Mouse (Mus musculus) layer of hippocampus, postnatal 36 days (tissue): Measurements from ENCODE around the gene Tmem131. TPM values are rescaled to one million over a fixed set of nuclear protein-coding genes. Genes with fewer than 3 reads are reported as not detected.
A peak's percentile ranks its signal among the peaks of the same experiment; 100 is the strongest.

Source experiments
- DNase-seq, 2 experiments: peaks; one replicate each; pipeline ENCODE4 v3.0.0; 2022
- total RNA-seq, 2 experiments: library from RNA; stranded (reverse); gene quantifications; 2 replicates each; pipeline ENCODE4 v1.2.3; 2021

Gene Tmem131
- total RNA-seq, 2 experiments from 2014 or later, result 54.3 to 63.7 TPM

GRCm38 (mm10) chr1:36883805-36884204, 59.7 kb downstream of the Tmem131 start:
- DNase-seq, result no peak

- no peak for DNase-seq
These were observed 64.3 kb downstream of the Tmem131 start for GRCm38 (mm10) chr1:36879154-36879553.

DNA sequence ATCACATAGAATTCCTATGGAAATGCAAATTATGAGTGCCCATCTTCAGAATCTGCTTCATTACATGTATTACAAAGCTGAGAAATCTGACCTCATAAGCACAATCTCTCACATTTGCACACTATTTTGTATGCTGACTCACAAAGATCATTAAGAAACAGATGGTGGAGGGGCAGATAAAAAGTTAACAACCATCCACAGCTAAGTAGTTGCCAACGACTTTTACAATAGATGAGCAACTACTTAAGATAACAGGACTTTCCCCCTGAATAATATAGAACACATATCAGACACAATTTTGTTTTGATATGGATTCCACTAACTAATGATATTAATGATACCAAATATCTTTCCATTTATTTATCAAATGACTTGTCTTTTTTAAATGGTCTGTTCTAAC, 66.3 kb downstream of the Tmem131 start:
- no peak for DNase-seq

DNA sequence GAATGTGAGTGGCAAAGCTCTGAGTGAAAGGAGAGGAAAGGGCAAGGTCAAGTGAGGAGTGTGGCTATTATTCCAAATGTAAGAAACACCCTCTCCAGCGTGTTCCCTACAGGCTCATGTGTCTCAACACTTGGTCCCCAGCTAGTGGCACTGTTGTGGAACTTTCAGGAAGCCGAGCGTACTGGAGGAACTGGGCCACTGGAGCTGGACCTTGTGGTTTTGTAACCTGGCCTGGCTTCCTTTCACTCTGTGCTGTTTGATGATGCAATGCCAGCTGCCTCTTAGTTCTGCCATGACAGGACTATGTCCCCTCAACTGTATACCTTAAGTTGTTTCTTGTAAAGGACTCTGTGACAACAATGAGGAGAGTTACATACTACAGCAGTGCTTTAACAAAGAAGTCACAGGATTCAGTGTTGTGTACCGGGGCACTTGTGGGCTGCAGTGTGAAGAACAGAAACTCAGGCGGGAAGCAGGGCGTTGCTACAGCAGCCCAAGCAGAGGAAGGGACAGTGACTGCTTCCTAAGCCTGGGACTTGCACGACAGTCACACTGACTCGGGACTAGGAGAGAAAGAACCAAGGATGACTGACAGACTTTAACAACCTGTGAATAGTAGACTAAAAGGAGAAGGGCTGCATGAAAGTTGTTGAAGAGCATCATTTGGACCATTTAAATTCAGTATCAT, 68.4 kb downstream of the Tmem131 start:
- DNase-seq, result no peak

GRCm38 (mm10) chr1:36871238-36871637, 72.2 kb downstream of the Tmem131 start:
- DNase-seq, result no peak

DNA sequence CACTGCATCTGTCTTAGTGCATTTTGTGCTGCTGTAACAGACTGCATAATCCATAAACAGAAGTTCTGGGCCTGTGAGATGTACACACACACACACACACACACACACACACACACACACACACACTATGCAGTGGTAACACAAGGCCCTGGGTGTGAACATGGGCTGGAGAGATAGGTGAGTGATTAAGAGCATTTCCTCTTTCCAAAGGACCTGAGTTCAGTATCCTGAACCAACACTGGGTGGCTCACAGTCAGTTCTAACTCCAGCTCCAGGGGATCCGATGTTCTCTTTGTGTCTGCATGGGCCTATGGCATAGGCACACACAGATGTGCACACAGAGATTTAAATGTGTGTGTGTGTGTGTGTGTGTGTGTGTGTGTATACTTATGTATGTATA, 72.9 kb downstream of the Tmem131 start:
- no peak for DNase-seq

DNA sequence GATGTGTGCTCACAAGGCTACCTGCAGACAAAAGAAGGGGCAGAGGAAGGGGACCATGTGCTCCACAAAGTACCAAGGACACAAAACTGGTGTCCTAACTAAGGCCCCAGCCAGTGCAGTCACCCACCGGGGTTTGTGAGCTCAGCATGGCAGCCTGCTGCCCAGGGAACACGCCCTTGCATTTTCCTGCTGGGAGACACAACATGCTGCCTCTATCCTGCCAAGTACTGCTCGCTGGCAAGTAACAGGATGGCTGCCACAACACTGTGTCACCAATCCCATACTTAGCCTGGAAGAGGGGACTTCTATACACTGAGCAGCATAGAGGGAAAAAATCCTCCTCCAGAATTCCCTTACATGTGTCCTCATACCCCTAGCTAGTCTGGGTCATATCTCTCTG, 78.7 kb downstream of the Tmem131 start:
- peak; percentile 41 to 50 for DNase-seq

GRCm38 (mm10) chr1:36861775-36862174, 81.7 kb downstream of the Tmem131 start:
- no peak for DNase-seq

DNA sequence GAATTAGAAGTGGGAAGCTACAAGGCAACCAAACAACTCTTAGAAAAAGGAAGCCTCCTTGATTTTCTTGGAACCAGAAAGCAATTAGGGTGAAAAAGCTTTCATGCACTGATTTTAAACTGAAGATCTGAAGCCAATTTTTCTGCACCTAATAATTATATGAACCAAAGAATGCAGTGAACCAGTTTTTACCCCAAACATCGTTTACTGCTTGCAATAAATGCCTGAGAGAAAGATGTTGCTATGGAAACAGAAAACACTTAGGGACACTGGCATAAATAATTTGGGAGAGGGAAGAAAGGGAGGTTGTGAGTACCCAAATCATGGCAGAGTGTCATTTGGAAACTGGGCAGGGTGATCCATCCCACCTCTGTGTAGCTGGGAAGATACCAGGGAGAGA, 82.6 kb downstream of the Tmem131 start:
- DNase-seq, result no peak

DNA sequence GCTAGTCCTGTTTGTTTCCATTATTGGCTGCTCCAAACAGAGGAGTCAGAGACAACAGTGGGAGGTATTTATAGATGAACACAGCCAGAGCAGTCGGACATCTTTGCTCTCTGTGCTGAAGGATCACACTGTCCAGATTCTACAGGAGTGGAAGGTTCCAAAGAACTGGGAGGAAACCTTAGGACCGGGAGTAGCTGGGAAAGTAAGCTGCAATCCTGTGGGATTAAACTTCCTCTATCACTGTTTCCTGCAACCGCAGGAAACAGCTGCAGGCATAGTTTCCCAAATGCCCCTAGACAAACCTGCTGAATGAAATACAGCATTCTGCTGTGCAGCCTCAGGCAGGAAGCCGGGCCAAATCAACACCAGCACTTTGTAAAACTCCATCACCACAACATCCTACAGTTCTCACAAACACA, 83.0 kb downstream of the Tmem131 start:
- DNase-seq, result no peak

DNA sequence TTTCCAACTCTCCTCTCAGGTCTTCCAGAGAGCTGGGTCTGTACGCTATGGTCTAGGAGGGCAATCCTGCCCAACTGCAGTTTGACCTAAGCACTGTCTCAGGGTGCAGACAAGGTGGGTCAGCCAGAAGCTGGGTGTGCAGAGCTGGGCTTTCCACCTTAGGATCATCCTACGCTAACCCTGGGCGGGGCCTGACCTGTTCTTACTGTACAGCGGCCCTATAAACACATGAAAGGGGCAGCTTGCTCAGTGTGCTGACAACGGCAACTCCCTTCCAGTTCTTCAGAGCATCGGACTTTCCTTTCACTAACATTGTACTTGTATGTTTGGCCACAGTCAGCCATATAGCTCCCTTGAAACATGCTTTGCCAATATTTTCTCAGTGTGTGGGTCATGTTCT, 86.4 kb downstream of the Tmem131 start:
- DNase-seq, result no peak

DNA sequence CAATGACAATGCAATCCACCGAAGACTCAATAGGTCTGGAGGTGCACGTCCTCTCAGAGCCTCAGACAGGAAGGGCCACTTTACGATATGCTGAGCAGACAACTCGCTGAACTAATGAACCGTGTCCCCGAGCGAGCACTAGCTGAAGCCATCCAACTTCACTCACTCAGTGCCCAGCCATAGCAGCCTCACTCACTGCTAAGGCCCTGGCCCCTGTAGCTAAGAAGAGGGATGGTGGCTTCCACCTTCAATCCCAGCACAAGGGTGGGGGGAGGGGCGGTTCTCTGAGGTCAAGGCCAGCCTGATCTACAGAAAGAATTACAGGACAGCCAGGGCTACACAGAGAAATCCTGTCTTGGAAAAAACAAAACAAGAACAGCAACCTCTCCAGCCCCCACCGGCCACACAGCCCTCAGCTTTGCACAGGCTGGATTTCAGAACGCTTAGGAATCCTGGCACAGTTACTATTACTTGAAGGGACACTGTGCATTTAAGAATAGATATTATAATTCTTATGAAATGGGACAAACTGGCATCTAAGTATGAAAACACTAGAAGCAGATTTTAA, 89.2 kb downstream of the Tmem131 start:
- DNase-seq, result no peak

DNA sequence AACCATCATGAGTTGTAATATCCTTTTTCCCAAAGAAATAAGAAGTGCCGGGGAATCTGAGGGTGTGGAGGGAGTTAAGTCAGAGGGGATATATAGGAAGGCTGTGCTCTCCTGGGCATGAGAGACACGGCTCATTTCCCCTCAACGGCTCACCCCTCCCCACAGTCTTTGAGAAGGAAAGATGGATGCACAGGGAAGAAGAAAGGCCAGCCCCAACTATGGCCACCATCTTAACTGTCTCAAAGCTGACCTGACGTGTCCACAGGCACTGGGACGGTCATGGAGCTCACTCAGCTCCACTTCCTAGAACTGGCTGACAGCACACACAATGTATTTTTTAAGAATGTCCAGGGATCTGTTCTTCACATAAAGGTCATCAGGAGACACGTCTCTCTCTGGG, 91.4 kb downstream of the Tmem131 start:
- no peak for DNase-seq

GRCm38 (mm10) chr1:36851392-36851791, 92.1 kb downstream of the Tmem131 start:
- no peak for DNase-seq

DNA sequence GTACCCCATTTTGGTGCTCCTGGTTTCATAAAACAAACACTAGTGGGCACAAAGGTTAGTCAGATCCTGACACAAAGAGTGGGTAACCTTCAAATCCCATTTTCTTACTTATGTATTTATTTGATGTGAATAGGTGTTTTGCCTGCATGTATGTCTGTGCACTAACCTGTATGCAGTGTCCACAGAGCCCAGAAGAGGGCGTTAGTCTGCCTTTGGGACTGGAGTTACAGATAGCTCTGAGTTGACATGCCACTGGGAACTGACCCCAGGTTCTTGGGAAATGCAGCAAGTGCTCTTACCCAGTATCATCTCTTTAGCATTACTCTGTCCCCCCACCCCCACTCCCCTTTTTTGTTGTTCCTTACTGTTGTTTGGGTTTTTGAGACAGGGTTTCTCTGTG, 95.4 kb downstream of the Tmem131 start:
- no peak for DNase-seq

- no peak for DNase-seq
These were observed 96.2 kb downstream of the Tmem131 start for GRCm38 (mm10) chr1:36847276-36847675.

- DNase-seq, result no peak
These were observed 98.4 kb downstream of the Tmem131 start for GRCm38 (mm10) chr1:36845031-36845430.

DNA sequence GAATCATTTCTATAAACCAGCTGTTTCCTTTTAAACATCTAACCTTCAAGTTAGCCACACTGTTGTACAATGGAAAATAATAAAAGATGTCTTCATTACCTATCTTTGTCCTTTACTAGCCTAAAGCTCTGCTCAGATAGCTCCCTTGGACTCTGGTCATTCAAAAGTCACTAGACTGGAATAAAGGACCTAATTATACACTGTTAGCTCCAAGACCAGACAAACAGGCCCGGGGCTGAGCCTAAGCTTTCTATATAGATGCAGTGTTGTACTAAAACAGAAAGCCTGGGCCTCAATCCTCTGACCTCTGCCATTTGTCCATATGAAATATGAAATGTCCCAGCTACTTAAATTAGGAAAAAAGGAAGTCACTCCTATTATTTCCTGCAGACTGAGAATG, 101.7 kb downstream of the Tmem131 start:
- DNase-seq, result no peak

- DNase-seq, result no peak
These were observed 102.5 kb downstream of the Tmem131 start for GRCm38 (mm10) chr1:36840959-36841358.

GRCm38 (mm10) chr1:36839858-36840257, 103.6 kb downstream of the Tmem131 start:
- DNase-seq, result no peak

GRCm38 (mm10) chr1:36836274-36836954, 107.1 kb downstream of the Tmem131 start:
- DNase-seq, result no peak

- DNase-seq, result no peak
These were observed 107.9 kb downstream of the Tmem131 start for GRCm38 (mm10) chr1:36835593-36835992.

DNA sequence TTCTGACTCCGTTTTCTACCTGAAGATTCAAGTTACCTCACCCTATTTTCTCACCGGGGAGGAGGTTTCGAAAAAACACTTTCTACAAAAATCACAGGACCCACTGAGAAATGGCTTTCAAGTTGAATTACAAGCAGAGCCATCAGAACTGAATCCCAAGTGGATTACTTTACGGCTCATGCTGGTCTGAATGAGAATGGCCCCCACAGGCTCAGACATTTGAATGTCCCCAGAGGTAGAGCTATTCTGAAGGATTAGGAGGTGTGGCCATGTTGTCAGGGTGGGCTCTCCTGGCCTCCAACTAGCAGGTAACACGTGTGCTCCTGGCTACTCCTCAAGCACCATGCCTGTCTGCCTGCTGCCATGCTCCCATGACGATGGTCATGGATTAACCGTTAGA, 109.4 kb downstream of the Tmem131 start:
- DNase-seq, result no peak
